Mouse (Mus musculus): ENCODE measurements around the gene Wdr3. TPM values are rescaled to one million over a fixed set of nuclear protein-coding genes. Genes with fewer than 3 reads are reported as not detected.

Wdr3 gene
- polyA plus RNA-seq, 1 experiment from 2014 or later: 42.2 TPM

GRCm38 (mm10) chr3:100122445-100122844 is 39.8 kb downstream of the Wdr3 start:
- Histone ChIP-seq H3K27ac (no peak overlapping the region), H3K4me1 (no peaks in the 10 kb centered on the region), H3K9ac (no peak overlapping the region), H3K4me3 (no peak overlapping the region), H3K4me2 (no peak overlapping the region), H3K9me3 (no peaks in the 10 kb centered on the region), H3K27me3 (no peaks in the 10 kb centered on the region), H3K36me3 (no peaks in the 10 kb centered on the region)
- ATAC-seq (ENCODE audit: borderline replicate concordance, extremely low read depth, low FRiP score, low TSS enrichment): no peak
- WGBS: 24% methylated on average over 1 of the region's 1 CpGs

DNA sequence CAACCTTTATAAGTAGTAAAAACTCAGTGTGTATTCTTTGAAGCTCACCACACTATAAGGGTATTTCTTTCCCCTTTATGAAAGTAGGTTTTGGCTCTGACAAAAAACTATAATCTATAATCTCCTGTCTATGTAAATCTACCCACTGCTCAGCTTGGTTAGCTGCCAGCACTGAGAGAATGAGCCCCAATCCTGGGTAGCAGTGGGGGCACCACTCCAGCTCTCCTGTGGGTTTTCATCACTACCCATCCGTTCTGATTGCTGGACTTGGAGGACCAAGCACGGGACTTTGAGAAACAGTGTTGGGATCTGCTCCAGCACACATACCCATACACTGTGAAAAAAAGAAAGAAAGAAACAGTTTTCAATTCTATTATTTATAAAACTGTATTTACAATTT is 40.2 kb downstream of the Wdr3 start:
- Histone ChIP-seq H3K4me3 (no peak overlapping the region), H3K27me3 (no peaks in the 10 kb centered on the region), H3K36me3 (no peaks in the 10 kb centered on the region), H3K27ac (no peak overlapping the region), H3K9me3 (no peaks in the 10 kb centered on the region), H3K4me2 (no peak overlapping the region), H3K4me1 (no peaks in the 10 kb centered on the region), H3K9ac (no peak overlapping the region)
- no peak for ATAC-seq (ENCODE audit: borderline replicate concordance, extremely low read depth, low FRiP score, low TSS enrichment)
- 54% methylated on average over 2 of the region's 2 CpGs for WGBS

GRCm38 (mm10) chr3:100118681-100119080 is 43.5 kb downstream of the Wdr3 start:
- H3K27ac ChIP-seq: no peak overlapping the region
- H3K27me3 ChIP-seq: no peaks in the 10 kb centered on the region
- H3K9ac ChIP-seq: no peak overlapping the region
- H3K36me3 ChIP-seq: no peaks in the 10 kb centered on the region
- H3K4me1 ChIP-seq: no peaks in the 10 kb centered on the region
- no peak overlapping the region for H3K4me3 ChIP-seq
- no peak overlapping the region for H3K4me2 ChIP-seq
- ATAC-seq (ENCODE audit: borderline replicate concordance, extremely low read depth, low FRiP score, low TSS enrichment): no peak
- H3K9me3 ChIP-seq: no peaks in the 10 kb centered on the region
- WGBS: 73% methylated on average over 2 of the region's 2 CpGs

GRCm38 (mm10) chr3:100106736-100107135 is 55.5 kb downstream of the Wdr3 start:
- Histone ChIP-seq H3K9ac (no peak overlapping the region), H3K27ac (no peak overlapping the region), H3K36me3 (no peaks in the 10 kb centered on the region), H3K4me2 (no peak overlapping the region), H3K9me3 (no peaks in the 10 kb centered on the region), H3K4me3 (no peak overlapping the region), H3K4me1 (no peaks in the 10 kb centered on the region), H3K27me3 (no peaks in the 10 kb centered on the region)
- WGBS: 82% methylated on average over 2 of the region's 2 CpGs
- ATAC-seq (ENCODE audit: borderline replicate concordance, extremely low read depth, low FRiP score, low TSS enrichment): no peak

DNA sequence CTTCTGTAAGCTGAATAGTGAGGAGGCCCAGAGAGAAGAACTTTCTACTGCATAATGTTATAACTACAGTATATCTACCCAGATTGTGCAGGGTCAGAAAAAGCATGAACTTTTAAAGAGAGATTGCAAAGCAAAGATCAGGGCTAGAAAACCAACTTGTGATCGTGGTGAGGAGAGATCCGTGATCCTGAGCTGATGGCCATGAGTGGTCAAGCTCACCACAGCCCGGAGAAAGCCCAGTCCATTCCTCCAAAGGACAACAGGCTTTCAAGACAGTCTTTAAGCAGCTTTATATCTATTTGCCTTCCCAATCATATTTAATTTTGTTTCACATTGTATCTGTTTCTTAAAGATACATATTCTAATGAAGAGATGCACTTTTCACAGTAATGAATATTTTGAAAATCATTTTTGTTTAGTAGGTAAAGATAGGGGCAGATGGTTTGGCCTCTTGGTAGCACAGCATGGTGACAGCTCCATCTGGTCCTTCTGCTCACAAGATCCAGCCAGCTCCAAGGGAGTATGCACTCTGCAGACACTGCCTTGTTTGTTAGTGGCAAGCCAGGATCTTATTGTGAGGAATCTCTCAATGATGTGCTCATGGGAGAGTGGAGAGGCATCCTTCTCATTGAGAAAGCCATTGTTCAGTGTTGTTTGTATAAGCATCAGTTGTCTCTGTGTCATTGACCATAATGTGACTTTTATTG is 59.7 kb downstream of the Wdr3 start:
- Histone ChIP-seq H3K4me3 (no peak overlapping the region), H3K9ac (no peak overlapping the region), H3K27ac (no peak overlapping the region), H3K36me3 (no peaks in the 10 kb centered on the region), H3K27me3 (no peaks in the 10 kb centered on the region), H3K4me1 (no peaks in the 10 kb centered on the region), H3K4me2 (no peak overlapping the region), H3K9me3 (no peaks in the 10 kb centered on the region)
- no peak for ATAC-seq (ENCODE audit: borderline replicate concordance, extremely low read depth, low FRiP score, low TSS enrichment)
- 87% methylated on average over 3 of the region's 3 CpGs for WGBS

Other genes with a start within 250 kb of the Wdr3 start
- gene Gdap2, start within 50 bp of the Wdr3 start, polyA plus RNA-seq (2015; fragmentation: Nextera tagmentation; extraction: Ambion mirVana): 24.0 and 24.3 TPM in 2 replicates

Data from lung, embryonic 15.5 days (tissue).